Mouse (Mus musculus) myocyte (in vitro differentiated cells): ENCODE measurements at regions not wholly inside any gene's neighbourhood (a gene's known extent, or its start where the extent isn't known, plus 50 kb on each side); places are given as distances from the start of the nearest gene placed in this dataset.

ENCODE experiments used
- CEBPB ChIP-seq: IDR thresholded peaks from 2 replicates; pipeline ENCODE4 v1.6.1; 2011; ENCODE audit warnings: mild to moderate bottlenecking, moderate library complexity; ENCODE audit not compliant: poor library complexity, insufficient read depth, severe bottlenecking
- E2F4 ChIP-seq: IDR thresholded peaks from one replicate; pipeline ENCODE4 v1.6.1; 2011; ENCODE audit warnings: mild to moderate bottlenecking, control low read depth, moderate library complexity; ENCODE audit not compliant: insufficient read depth
- MAX ChIP-seq: IDR thresholded peaks from one replicate; pipeline ENCODE4 v1.6.1; 2011; ENCODE audit warnings: low read depth, mild to moderate bottlenecking, control low read depth
- MYOG ChIP-seq, 3 experiments: IDR thresholded peaks; one replicate each; pipeline ENCODE4 v1.6.1; 2011; ENCODE audit warnings: control low read depth in 2 of 3, low read depth in 2 of 3, mild to moderate bottlenecking in 2 of 3; ENCODE audit not compliant: insufficient read length in 2 of 3, control insufficient read depth in 1 of 3, insufficient read depth in 1 of 3
- POLR2A ChIP-seq: IDR thresholded peaks from one replicate; pipeline ENCODE4 v1.6.1; 2011; ENCODE audit warnings: low read depth, mild to moderate bottlenecking, control low read depth, moderate library complexity; ENCODE audit not compliant: insufficient read length
- POLR2AphosphoS2 ChIP-seq: IDR thresholded peaks from one replicate; pipeline ENCODE4 v1.6.1; 2011; ENCODE audit warnings: low read depth, control low read depth; ENCODE audit not compliant: insufficient read length
- TCF3 ChIP-seq: IDR thresholded peaks from one replicate; pipeline ENCODE4 v1.6.1; 2011; ENCODE audit warnings: low read depth, control low read depth; ENCODE audit not compliant: insufficient read length
- USF1 ChIP-seq: IDR thresholded peaks from one replicate; pipeline ENCODE4 v1.6.1; 2011; ENCODE audit warnings: low read depth, mild to moderate bottlenecking, control low read depth, moderate library complexity

GRCm38 (mm10) chr14:25362771-25363170 lies 96.2 kb upstream of the Zmiz1 start:
- TF ChIP-seq POLR2A (no peak), POLR2AphosphoS2 (no peak), CEBPB (no peak), MAX (no peak), USF1 (no peak), E2F4 (no peak), MYOG (IDR thresholded peaks at IDR 0.05; ENCODE audit: control insufficient read depth in 1 of 3, insufficient read depth in 1 of 3, insufficient read length in 2 of 3, low read depth in 2 of 3) (no peak), TCF3 (no peak)
